Mouse (Mus musculus) MEL (cell line): ENCODE data around the gene Riox2.

Experiments
- CHD2 ChIP-seq: IDR thresholded peaks from 2 replicates; pipeline ENCODE4 v1.6.1; 2011; ENCODE audit warnings: low read length, improper control_type of control experiment
- E2F4 ChIP-seq: IDR thresholded peaks from 2 replicates; pipeline ENCODE4 v1.6.1; 2011; ENCODE audit warnings: low read depth, low read length, improper control_type of control experiment, borderline replicate concordance
- ELF1 ChIP-seq: IDR thresholded peaks from 2 replicates; pipeline ENCODE4 v1.6.1; 2014; ENCODE audit warnings: low read depth, mild to moderate bottlenecking, inconsistent platforms, low read length, improper control_type of control experiment, moderate library complexity
- HCFC1 ChIP-seq: IDR thresholded peaks from 2 replicates; pipeline ENCODE4 v1.6.1; 2012; ENCODE audit warnings: low read depth, mild to moderate bottlenecking, inconsistent platforms, low read length, improper control_type of control experiment, moderate library complexity
- NELFE ChIP-seq: IDR thresholded peaks from 2 replicates; pipeline ENCODE4 v1.6.1; 2011; ENCODE audit warnings: low read depth, low read length, improper control_type of control experiment
- POLR2A ChIP-seq, 2 experiments: IDR thresholded peaks; 2 replicates each; pipeline ENCODE4 v1.6.1; 2011 to 2012; ENCODE audit warnings: low read length in 2 of 2, mild to moderate bottlenecking in 2 of 2, control low read depth in 1 of 2, improper control_type of control experiment in 1 of 2, low read depth in 1 of 2, moderate library complexity in 1 of 2; ENCODE audit not compliant: control insufficient read depth in 1 of 2, insufficient read depth in 1 of 2, poor library complexity in 1 of 2
- POLR2AphosphoS5 ChIP-seq: IDR thresholded peaks from 2 replicates; pipeline ENCODE4 v1.6.1; 2012; ENCODE audit warnings: low read depth, borderline replicate concordance, mild to moderate bottlenecking, inconsistent platforms, low read length, moderate library complexity, mixed read lengths
- RAD21 ChIP-seq: IDR thresholded peaks from 2 replicates; pipeline ENCODE4 v1.6.1; 2011; ENCODE audit warnings: mild to moderate bottlenecking, low read depth, low read length, improper control_type of control experiment
- TCF12 ChIP-seq: IDR thresholded peaks from 2 replicates; pipeline ENCODE4 v1.6.1; 2014; ENCODE audit warnings: low read depth, mild to moderate bottlenecking, inconsistent platforms, low read length, improper control_type of control experiment, moderate library complexity
- ZMIZ1 ChIP-seq: IDR thresholded peaks from 2 replicates; pipeline ENCODE4 v1.6.1; 2012; ENCODE audit warnings: low read depth, mild to moderate bottlenecking, inconsistent platforms, low read length, improper control_type of control experiment, moderate library complexity
- ZNF384 ChIP-seq: IDR thresholded peaks from 2 replicates; pipeline ENCODE4 v1.6.1; 2012; ENCODE audit warnings: low read depth, mild to moderate bottlenecking, inconsistent platforms, low read length, improper control_type of control experiment

- TF ChIP-seq RAD21 (no peak), ELF1 (no peak), POLR2A (IDR thresholded peaks at IDR 0.05; ENCODE audit: control insufficient read depth in 1 of 2, insufficient read depth in 1 of 2, low read depth in 1 of 2, low read length in 2 of 2, poor library complexity in 1 of 2) (no peak), POLR2AphosphoS5 (no peak), TCF12 (0 out of 2 replicates have a peak, but pooled peaks have one; percentile 6), HCFC1 (no peak), E2F4 (no peak), ZMIZ1 (no peak), ZNF384 (no peak), CHD2 (no peak), NELFE (no peak)
Measured at GRCm38 (mm10) chr16:59477955-59478354, 6.4 kb downstream of the Riox2 start.
